Mouse (Mus musculus) layer of hippocampus, adult 18-20 months (tissue): ENCODE results near the gene Gm5105. TPM values are rescaled to one million over a fixed set of nuclear protein-coding genes. Genes with fewer than 3 reads are reported as not detected.
A peak's percentile ranks its signal among the peaks of the same experiment; 100 is the strongest.

Experiments
- DNase-seq, 2 experiments: peaks; one replicate each; pipeline ENCODE4 v3.0.0; 2022; ENCODE audit warnings: low spot score in 2 of 2
- total RNA-seq, 2 experiments: library from RNA; stranded (reverse); gene quantifications; 2 replicates each; pipeline ENCODE4 v1.2.3; 2021

The Gm5105 gene
- total RNA-seq, 2 experiments from 2014 or later: not detected

GRCm38 (mm10) chr3:138069756-138070511 is 2.7 kb upstream of the Gm5105 start:
- no peak for DNase-seq

DNA sequence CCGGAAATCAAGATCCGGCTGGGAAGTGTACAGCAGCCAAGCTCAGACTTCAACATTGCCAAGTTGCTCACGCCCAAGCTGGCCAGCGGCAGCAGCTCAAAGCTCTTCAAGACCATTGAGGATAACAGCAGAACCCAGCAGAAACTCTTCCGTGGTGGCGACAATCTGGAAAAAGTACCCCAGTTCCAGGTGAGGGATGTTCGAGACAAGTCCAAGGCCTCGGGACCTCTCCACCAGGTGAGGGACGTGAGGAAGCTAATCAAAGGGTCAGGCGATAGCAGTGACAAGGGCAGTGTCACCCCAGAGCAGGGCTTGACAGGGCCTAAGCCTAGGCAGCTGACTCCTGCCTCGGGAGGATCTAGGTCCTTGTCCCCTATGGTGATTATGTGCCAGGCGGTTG is 915 bp upstream of the Gm5105 start:
- no peak for DNase-seq

GRCm38 (mm10) chr3:138066348-138066856 is 786 bp downstream of the Gm5105 start:
- DNase-seq: peak in 1 of 2 experiments; percentile 74

DNA sequence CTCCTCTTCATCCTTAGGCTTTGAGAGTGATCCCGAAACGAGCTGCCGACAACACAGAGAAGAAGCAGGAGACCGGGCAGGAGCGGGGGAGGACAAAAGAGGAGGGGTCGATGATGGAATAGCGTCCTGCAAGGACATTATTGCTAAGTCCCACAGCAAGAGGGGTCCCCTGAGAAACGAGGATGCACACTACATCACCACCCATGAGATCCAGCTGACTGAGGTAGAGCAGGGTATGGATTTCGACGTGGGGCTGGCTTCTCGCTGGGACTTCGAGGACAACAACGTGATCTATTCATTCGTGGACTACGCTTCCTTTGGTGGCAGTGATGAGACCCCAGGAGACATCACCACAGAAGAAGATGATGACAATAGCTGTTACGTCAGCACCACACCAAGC is 1.3 kb downstream of the Gm5105 start:
- DNase-seq: no peak

DNA sequence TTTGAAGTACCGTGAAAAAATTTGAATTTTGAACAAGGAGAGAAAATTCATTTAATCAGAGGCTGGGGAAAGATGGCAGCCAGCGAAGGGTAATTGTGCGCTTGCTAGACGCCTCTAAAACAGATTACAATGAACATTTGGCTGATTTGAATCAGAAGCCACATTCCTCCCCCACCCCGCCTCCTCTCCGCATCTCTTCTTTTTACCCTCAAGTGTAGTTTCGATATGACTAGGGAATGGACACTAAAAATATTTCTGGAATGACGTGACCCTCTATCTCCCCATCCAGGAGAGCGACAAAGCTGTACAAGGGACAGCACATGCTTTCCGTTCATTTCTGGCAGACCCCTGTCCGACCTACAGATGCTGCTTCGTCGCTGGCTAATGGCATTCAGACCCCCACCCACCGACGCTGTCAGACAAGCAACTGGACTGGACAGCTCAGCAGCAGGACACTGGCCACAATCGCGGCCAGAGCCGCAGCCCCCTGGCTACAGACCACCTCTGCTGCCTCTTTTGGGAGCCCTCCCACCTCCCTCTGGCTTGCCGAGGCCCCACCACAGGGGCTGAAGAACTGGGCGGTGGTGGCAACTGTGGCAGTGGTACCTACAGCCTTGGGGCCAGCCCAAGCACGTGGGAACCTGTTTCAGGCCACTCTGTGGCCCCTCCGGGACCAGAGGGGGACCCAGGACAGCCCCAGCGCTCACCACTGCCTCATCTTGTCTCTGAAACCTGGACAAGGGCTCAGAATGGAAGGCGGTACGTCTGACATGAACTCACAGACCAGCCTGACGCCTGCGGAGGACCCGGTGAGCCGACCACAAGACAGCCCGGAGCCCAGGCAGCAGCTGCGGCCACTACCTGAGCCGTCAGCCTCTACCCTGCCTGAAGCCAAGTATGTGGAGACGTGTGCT is 2.2 kb downstream of the Gm5105 start, which contains the start of gene 1110002E22Rik:
TSS of gene 1110002E22Rik (plus strand) at position 321 of the 914 bp plus-strand sequence.
- DNase-seq: peak; percentile 54 to 83

GRCm38 (mm10) chr3:138063731-138064329 is 3.4 kb downstream of the Gm5105 start:
- DNase-seq: no peak

- no peak for DNase-seq
Measured at GRCm38 (mm10) chr3:138062673-138063072, 4.5 kb downstream of the Gm5105 start.

- DNase-seq: no peak
Measured at GRCm38 (mm10) chr3:138061205-138061911, 5.8 kb downstream of the Gm5105 start.

DNA sequence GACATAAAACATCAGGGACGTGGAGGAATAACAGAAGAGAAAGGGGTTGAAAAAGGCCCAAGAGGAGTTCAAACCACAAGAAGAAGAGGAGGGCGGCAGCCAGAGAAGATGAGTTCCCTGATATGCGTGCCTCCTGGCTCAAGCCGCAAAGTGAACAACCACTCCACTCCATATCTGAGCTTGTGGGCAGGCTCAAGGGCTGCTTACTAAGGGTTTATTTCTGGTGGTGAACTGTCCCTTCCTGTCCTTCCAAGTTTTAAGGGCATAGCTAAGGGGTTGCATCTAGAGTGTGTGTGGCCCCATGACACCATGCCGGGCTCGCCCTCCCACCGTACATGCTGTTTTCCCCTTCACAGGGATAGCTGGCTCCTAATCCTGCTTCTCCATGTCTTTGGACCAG is 6.8 kb downstream of the Gm5105 start:
- no peak for DNase-seq

DNA sequence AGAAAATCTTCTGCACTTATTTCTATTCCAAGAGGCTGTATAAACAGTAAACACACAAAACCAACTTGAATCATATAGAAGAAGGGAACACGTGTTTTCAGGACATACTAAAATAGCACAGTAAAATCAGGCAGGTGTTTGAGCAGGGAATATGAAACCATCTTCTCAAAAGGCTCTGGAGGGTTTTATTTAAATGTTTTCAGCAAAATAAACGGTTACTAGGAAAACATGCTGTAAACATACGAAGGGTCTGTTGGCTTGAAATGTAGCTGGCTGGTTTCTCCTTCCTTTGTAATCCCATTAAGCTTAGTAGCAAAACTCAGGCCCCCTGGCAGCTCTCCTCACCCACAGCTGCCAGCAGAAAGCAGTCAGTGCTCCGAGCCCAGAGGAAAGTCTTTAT is 9.0 kb downstream of the Gm5105 start:
- DNase-seq: no peak

GRCm38 (mm10) chr3:138056976-138057375 is 10.2 kb downstream of the Gm5105 start:
- DNase-seq: no peak

GRCm38 (mm10) chr3:138053969-138054368 is 13.2 kb downstream of the Gm5105 start:
- DNase-seq: no peak

DNA sequence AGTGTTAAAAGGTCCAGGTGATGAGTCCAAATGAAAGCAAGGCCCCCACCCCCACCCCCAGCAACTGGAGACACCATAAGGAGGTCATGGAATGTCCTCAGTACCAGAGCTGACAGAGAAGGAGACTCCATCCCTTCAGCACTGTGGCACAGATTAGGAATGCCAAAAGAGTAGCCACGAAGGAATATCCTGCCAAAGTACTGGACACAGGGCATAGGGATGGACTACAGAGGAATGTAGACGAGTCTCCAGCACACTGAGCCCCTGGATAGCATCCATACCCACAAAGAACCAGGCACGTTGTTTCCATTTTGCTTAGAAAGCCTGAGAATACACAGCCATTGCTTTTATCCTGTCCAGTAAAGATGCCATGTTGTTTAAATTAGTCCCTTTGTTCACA is 15.8 kb downstream of the Gm5105 start:
- no peak for DNase-seq

DNA sequence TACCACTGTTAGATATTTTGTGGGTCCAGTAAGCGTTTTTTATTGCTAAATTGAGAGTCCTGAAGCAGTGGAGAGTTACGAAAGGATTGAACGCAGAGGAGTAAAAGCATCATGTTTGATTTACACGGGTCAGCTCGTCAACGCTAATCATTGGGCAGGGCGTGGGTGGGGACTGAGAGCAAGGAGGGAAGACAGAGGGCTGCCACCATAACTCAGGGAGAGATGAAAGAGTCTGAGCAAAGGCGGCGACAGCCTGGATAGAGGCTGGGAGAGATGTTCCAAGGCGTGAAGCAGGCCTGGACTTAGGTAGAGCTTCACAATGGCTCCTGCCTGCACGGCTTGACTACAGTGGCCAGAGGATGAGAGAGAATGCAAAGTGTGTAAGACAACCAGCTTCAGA is 16.4 kb downstream of the Gm5105 start:
- no peak for DNase-seq

DNA sequence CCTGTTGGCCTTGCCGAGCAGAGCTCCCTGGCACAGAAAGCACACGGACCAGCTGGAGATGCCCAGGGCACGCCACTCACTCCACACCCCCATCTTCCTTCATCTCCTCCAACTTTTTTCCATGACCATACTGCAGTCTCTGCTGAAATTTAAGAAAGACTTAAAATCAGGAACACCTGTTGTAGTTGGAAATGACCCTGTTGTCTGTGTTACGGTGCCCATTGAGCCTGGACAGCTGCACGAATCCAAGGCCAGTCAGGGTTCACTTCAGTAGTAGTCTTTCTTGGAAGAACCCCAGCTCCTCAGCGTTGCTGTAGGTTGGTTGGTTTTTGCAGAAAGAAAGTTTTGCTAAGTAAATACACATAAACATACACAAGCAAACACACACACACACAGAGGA is 17.6 kb downstream of the Gm5105 start:
- no peak for DNase-seq

- DNase-seq: no peak
Measured at GRCm38 (mm10) chr3:138043316-138043715, 23.9 kb downstream of the Gm5105 start.

DNA sequence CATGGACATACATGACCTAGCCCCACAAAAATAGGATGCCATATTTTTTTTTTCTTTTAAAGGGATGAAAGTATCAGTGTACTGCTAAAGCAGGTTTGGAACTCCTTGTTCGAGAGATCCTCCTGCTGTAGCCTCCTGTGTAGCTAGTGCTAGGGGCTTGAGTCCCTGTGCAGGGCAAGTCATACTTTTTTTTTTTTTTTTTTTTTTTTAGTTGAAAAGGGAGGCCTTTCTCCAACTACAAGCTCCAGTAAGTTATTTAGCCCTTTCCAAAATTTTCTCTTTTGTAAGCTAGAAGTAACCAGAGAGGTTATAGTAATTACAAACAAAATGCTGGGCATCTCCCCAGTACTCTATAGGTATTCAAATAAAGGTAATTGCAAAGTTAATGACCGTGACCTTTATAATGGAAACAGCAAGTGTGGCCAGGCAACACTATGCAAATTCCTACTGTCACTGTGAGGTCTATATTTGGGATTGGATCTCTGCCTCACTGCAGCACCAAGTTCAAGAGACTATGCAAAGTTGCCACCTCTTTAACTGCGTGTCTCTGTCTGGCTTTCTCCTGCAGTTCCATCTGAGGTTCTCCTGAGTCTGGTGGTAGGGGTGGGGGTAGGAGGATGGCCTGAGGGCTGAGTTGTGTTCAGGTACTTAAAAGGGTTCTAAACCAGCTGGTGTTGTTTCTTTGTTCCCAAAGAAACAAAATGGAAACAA is 25.4 kb downstream of the Gm5105 start:
- no peak for DNase-seq

- DNase-seq: no peak
Measured at GRCm38 (mm10) chr3:138040938-138041337, 26.2 kb downstream of the Gm5105 start.

DNA sequence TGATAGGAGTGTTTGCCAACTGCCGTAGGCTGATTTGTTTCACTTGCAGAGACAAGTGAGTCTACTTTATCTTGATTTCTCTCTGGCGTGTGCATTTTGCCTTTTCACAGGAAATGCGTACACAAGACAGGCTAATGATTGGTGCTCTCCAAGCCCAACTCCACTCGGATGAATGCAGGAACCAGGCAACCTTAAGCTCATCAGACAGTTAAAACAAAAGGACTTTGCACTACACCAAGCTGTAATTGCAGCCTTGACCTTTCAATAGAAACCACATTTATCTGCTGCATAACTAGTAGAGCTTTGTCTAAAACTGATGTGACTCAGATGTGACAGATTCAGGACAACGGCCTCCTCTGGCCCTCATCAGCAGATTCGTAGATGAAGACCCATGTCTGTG is 33.2 kb downstream of the Gm5105 start:
- no peak for DNase-seq

- no peak for DNase-seq
Measured at GRCm38 (mm10) chr3:138030563-138030962, 36.6 kb downstream of the Gm5105 start.
